Mouse (Mus musculus) frontal cortex, adult 2 months (tissue): Measurements from ENCODE around the gene Capn11. TPM values are rescaled to one million over a fixed set of nuclear protein-coding genes. Genes with fewer than 3 reads are reported as not detected.

Experiments
- DNase-seq, 2 experiments: peaks; one replicate each; pipeline ENCODE4 v3.0.0; 2022; ENCODE audit warnings: low spot score in 1 of 2; ENCODE audit errors: extremely low spot score in 1 of 2
- polyA plus RNA-seq: library from polyadenylated mRNA; depleted of rRNA; stranded (reverse); fragments of >200 nt; gene quantifications from 2 replicates; pipeline ENCODE4 v1.2.3, GENCODE M21; 2012; rRNA removed

Capn11 gene
- polyA plus RNA-seq, 1 experiment, result 0.34 TPM

DNA sequence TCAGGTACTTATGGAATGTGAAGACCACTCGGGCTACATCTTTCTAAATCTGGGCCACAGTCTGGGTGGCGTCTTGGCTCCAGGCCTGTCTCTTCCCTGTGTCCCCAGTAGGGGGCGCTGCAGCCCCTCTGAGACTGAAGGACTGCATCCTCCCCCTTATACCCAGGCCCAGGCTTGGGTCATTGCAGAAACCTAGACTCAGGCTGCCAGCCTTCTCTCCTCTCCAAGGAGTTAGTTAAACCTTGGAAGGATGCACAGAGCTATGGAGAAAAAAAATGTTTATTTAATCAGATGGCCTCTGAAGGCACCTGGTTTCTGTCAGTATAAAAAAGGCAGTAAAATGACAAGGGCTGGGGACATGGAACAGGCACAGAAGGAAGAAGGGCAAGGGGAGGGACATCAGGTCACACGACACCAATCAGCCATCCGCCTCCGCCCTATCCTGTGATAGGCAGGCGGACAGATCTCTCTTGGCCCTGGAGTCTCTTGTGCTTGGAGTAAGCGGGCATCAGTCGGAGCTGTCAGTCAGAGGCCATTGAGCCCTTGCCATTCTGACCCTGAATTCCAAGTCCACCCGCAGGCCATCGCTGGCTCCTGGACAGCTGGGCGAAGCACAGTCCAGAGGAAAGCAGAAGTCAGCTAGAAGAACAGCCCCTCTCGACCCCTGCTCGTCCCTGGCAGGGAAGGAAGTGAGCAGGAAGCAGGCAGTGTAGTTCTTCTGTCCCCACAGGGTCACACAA lies 74.0 kb downstream of the Capn11 start:
- peak in 1 of 2 experiments; percentile 85 for DNase-seq

DNA sequence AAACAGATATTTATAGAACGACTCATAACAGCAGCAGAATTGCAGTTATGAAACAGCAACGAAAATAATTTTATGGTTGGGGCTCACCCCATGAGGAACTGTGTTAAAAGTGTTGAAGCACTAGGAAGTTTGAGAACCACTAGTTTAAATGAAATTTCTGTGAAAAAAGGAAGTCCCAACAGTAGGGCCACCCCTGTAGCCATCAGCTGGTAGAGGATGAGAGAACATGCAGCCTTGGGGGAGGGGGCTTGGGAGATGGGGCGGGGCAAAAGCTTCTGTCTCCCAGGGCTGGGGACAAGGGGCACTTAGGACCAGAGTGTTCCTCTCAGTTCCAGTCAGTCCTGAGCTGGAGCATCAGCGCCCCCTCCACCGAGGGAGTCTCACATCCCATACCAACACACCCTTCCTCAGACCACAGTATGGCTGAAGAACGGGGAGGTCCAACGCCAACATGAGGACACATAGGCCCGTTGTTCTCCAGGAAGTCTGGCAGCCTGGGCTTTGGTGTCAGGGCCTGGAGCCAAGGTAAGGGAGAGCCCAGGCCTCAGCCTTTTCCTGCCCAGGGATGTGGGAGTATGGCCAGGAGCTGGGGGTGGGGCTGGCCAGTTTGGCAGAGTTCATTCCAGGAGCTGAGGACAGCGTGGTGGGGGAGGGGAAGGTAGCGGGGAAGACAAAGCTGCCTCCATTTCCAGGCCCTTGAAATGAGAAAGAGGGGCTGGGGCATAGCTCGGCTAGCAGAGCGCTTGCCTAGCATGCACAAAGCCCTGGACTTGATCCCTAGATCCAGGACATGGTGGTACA lies 74.8 kb downstream of the Capn11 start:
- peak in 1 of 2 experiments; percentile 63 for DNase-seq

DNA sequence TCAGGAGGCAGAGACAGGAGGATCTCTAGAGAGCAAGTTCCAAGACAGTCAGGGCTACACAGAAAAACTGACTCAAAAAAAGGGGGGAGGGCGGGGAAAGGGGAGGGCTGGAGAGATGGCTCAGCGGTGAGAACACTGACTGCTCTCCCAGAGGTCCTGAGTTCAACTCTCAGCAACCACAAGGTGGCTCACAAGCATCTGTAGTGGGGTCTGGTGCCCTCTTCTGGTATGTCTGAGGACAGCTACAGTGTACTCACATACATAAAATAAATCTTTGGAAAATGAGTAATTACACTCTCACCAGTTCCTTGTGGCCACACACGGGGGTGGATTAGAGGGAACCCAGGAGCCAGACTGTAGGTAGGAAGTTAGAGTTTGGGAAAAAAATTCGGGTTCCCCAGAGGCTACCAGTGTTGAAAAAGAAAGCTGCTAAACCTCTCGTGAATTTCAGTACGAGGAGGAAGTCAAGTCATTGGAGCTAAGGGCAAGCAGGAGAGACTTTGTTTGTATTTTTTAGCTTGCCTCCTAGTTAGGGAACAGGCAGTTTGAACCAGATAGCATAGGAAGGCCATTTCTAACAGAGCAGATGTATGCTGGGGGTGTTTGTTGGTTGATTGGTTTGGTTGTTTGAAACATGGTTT lies 76.3 kb downstream of the Capn11 start:
- peak in 1 of 2 experiments; percentile 53 for DNase-seq

DNA sequence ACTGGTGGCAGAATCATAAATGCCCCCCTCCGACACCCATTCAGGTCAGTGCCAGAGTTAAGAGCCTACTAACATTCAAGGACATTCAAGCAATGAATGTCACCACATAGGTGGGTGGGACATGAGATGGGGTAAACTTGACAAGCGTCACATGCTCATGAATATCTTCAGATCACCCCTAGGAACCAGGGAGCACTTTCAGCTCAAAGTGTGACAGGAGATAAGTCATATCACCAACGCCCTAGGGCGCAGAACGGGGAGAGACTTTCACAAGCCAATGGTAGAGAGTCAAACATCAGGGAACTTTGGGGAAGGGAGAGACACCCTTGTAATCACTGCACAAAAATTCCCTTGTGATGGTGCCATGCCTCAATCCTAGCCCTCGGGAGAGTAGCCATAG lies 76.9 kb downstream of the Capn11 start:
- no peak for DNase-seq

DNA sequence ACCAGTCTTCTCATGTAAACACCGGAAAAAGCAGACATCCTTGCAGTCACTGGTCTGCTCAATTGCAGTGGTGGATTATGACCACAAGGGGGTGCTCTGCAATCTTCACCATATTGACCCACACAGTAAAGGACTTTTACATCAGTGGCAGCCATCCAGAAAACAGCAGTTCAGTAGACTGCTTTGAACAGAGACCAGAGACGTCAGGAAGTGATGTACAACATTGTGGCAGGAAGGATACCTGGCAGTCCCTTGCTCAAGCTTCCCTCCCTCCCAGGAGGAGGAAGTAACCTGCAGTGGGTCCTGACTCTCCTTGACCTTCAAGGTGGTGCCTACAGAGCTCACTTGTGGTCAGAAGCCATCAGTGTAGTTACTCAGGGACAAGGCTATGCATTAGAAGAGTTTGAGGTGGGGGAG lies 77.5 kb downstream of the Capn11 start:
- peak in 1 of 2 experiments; percentile 83 for DNase-seq

DNA sequence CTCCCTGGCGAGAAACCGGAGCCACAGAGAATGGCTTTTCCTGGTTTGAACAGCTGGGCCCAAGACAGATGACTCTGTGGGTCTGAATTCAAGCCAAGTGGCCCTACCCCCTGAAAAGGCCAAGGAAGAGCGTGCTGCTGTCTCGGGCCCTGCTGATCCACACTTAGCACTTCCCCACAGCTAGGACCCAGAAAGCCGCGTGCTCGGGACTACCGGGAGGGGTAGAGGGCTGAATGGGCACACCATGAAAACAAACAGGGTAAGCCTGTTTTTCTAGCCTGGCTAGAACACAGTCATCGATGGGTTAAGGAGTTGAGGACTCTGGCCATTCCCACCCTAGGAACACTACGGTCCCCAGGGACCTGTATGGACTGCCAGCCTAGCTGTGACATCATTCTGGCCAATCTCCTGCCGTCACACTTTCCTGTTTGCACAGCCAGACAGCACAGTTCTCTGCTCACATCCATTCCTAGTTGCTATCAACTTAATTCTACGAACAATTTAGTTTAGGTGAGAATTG lies 78.1 kb downstream of the Capn11 start:
- no peak for DNase-seq

Other genes starting within 250 kb of the Capn11 start
- gene Cdc5l, start 225.6 kb downstream of the Capn11 start, polyA plus RNA-seq, result 30.8 and 33.6 TPM in 2 replicates
- 4.4 and 4.9 TPM in 2 replicates for gene Spats1, start 183.9 kb downstream of the Capn11 start, polyA plus RNA-seq
- gene Aars2, start 152.5 kb downstream of the Capn11 start, polyA plus RNA-seq, result 27.6 and 29.9 TPM in 2 replicates
- gene Tcte1, start 135.9 kb downstream of the Capn11 start, polyA plus RNA-seq, result 2.0 and 2.1 TPM in 2 replicates
- 68.7 and 72.1 TPM in 2 replicates for gene Tmem151b, start 109.6 kb downstream of the Capn11 start, polyA plus RNA-seq
- 1.8 and 2.0 TPM in 2 replicates for gene Nfkbie, start 103.6 kb downstream of the Capn11 start, polyA plus RNA-seq
- 57.3 and 59.5 TPM in 2 replicates for gene Slc35b2, start 95.5 kb downstream of the Capn11 start, polyA plus RNA-seq
- gene Hsp90ab1, start 86.1 kb downstream of the Capn11 start, polyA plus RNA-seq, result 952 and 985 TPM in 2 replicates
- gene Slc29a1, start 59.7 kb downstream of the Capn11 start, polyA plus RNA-seq, result 35.4 and 38.9 TPM in 2 replicates
- not detected in 2 replicates for gene Mymx, start 57.2 kb downstream of the Capn11 start, polyA plus RNA-seq
- 48.4 and 52.8 TPM in 2 replicates for gene Mrpl14, start 27.0 kb upstream of the Capn11 start, polyA plus RNA-seq
- gene Tmem63b, start 27.6 kb upstream of the Capn11 start, polyA plus RNA-seq, result 176 and 198 TPM in 2 replicates
- gene 1600014C23Rik, start 74.5 kb upstream of the Capn11 start, polyA plus RNA-seq, result 0.22 and 0.27 TPM in 2 replicates